Mouse (Mus musculus) heart, embryonic 10.5 days (tissue): Measurements from ENCODE around the gene Agbl4. TPM values are rescaled to one million over a fixed set of nuclear protein-coding genes. Genes with fewer than 3 reads are reported as not detected.

Source experiments
- DNase-seq: peaks from one replicate; pipeline ENCODE4 v3.0.0-alpha.2; 2017; ENCODE audit warnings: low spot score
- H3K27ac ChIP-seq: fragments of 300-500 bp; sonication (generic); 2 replicates; pipeline ENCODE4 v1.5.1; 2016; ENCODE audit warnings: mild to moderate bottlenecking
- H3K27me3 ChIP-seq: fragments of 300-500 bp; sonication (generic); 2 replicates; pipeline ENCODE4 v1.6.1; 2016; ENCODE audit warnings: mild to moderate bottlenecking; ENCODE audit not compliant: poor library complexity, insufficient read depth, severe bottlenecking
- H3K36me3 ChIP-seq: fragments of 300-500 bp; sonication (generic); 2 replicates; pipeline ENCODE4 v1.6.1; 2016; ENCODE audit warnings: mild to moderate bottlenecking, moderate library complexity
- H3K4me1 ChIP-seq: fragments of 300-500 bp; sonication (generic); 2 replicates; pipeline ENCODE4 v1.6.1; 2016; ENCODE audit warnings: mild to moderate bottlenecking
- H3K4me3 ChIP-seq: fragments of 300-500 bp; sonication (generic); 2 replicates; pipeline ENCODE4 v1.5.1; 2016; ENCODE audit warnings: mild to moderate bottlenecking, moderate library complexity
- H3K9me3 ChIP-seq: fragments of 300-500 bp; sonication (generic); 2 replicates; pipeline ENCODE4 v1.6.1; 2016; ENCODE audit warnings: mild to moderate bottlenecking, moderate library complexity
- WGBS: fragments of 180-500 bp; shearing (Covaris S2); methylation state at CpG from one replicate; pipeline ENCODE4 v1.1.7; 2016; 5-methylcytosine and 5-hydroxymethylcytosine counted together
- polyA plus RNA-seq: library from polyadenylated mRNA; unstranded; fragments of >200 nt; fragmentation: Nextera tagmentation; extraction: Ambion mirVana; gene quantifications from 2 replicates; pipeline ENCODE4 v1.2.1, GENCODE M21; 2016

The Agbl4 gene
- polyA plus RNA-seq, 1 experiment from 2014 or later = 0.23 TPM

- H3K9me3 ChIP-seq = no peaks in the 10 kb centered on the region
- H3K27me3 ChIP-seq = no peaks in the 10 kb centered on the region
- no peak overlapping the region for H3K4me3 ChIP-seq
- no peaks in the 10 kb centered on the region for H3K36me3 ChIP-seq
- no peaks in the 10 kb centered on the region for H3K4me1 ChIP-seq
- H3K27ac ChIP-seq = no peak overlapping the region
- 84% methylated on average over 3 of the region's 3 CpGs for WGBS
- no peak for DNase-seq
These were observed 980.6 kb downstream of the Agbl4 start for GRCm38 (mm10) chr4:111378071-111378470.

GRCm38 (mm10) chr4:111383101-111383500, 985.6 kb downstream of the Agbl4 start:
- Histone ChIP-seq H3K4me1 (no peaks in the 10 kb centered on the region), H3K27me3 (no peaks in the 10 kb centered on the region), H3K27ac (no peak overlapping the region), H3K9me3 (no peaks in the 10 kb centered on the region), H3K36me3 (no peaks in the 10 kb centered on the region), H3K4me3 (no peak overlapping the region)
- 85% methylated on average over 2 of the region's 2 CpGs for WGBS
- DNase-seq = no peak

DNA sequence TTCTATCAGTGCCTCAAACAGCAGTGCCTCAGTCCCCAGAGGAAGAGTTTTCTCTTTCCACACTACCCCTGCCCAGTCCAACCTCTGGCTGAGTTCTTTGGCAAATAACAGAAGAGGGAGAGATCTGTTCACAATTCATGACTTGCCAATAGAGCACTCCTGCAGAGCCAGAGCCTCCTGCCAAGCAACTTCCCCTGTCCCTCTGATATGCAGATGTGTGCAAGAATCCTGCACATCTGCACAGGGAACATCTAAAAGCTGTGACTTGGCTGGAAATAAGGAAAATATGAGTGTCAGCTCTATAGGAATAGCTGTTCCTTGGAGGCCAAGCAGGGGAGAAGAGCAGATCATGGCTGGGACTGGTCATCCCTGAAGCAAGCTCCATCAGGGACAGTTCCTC, 993.3 kb downstream of the Agbl4 start:
- Histone ChIP-seq H3K27ac (no peak overlapping the region), H3K4me3 (no peak overlapping the region), H3K36me3 (no peaks in the 10 kb centered on the region), H3K9me3 (no peaks in the 10 kb centered on the region), H3K4me1 (no peaks in the 10 kb centered on the region), H3K27me3 (no peaks in the 10 kb centered on the region)
- DNase-seq = no peak

- no peak for DNase-seq
- no peaks in the 10 kb centered on the region for H3K4me1 ChIP-seq
- no peak overlapping the region for H3K4me3 ChIP-seq
- H3K27me3 ChIP-seq = no peaks in the 10 kb centered on the region
- no peaks in the 10 kb centered on the region for H3K9me3 ChIP-seq
- H3K36me3 ChIP-seq = no peaks in the 10 kb centered on the region
- no peak overlapping the region for H3K27ac ChIP-seq
These were observed 1002.3 kb downstream of the Agbl4 start for GRCm38 (mm10) chr4:111399784-111400183.

DNA sequence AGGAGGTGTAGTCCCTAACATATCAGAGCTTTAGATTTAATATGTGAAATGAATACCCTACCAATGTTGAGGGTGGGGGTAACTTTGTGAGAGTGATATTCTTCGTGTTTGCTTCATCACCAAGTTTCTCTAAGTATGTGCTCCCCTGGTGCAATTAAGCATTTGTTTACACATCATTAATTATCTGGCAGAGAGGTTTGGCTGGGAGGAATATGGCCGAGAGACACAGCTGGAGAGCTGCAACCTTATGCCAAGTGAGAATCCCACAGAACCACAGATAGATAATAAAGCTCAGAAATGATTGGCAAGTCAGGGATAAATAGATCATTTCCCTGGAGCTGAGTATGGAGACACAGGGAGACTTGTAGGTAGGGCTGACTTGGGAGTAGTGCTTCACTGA, 1003.2 kb downstream of the Agbl4 start:
- Histone ChIP-seq H3K4me1 (no peaks in the 10 kb centered on the region), H3K36me3 (no peaks in the 10 kb centered on the region), H3K27me3 (no peaks in the 10 kb centered on the region), H3K9me3 (no peaks in the 10 kb centered on the region), H3K27ac (no peak overlapping the region), H3K4me3 (no peak overlapping the region)
- DNase-seq = no peak
- 50% methylated on average over 2 of the region's 2 CpGs for WGBS

- Histone ChIP-seq H3K9me3 (no peaks in the 10 kb centered on the region), H3K4me3 (no peak overlapping the region), H3K4me1 (no peaks in the 10 kb centered on the region), H3K27me3 (no peaks in the 10 kb centered on the region), H3K36me3 (no peaks in the 10 kb centered on the region), H3K27ac (no peak overlapping the region)
- WGBS = 50% methylated on average over 1 of the region's 1 CpGs
- no peak for DNase-seq
These were observed 1005.8 kb downstream of the Agbl4 start for GRCm38 (mm10) chr4:111403243-111403642.

DNA sequence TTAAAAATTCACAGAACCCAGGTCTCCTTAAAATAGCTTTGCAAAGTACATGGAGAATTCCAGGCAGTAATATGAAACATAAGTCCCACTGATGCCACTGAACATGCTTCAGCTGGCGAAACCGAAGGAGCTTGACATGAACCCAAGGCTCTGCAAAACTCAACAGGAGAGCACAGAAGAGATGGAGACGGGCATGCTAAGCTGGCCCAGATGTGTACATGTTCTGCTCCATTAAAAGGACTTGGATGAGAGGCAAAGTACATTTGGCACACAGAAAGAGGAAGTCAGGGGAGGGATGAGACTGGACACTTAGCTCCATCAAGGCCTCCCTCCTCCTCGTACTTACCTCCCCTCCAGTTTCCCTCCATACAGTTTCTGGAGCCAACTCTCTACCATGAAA, 1013.3 kb downstream of the Agbl4 start:
- no peak for DNase-seq
- no peak overlapping the region for H3K27ac ChIP-seq
- H3K36me3 ChIP-seq = no peaks in the 10 kb centered on the region
- H3K4me1 ChIP-seq = peaks cover 4% of the 10 kb centered on the region; the same call in 1 of the 2 replicates
- H3K9me3 ChIP-seq = no peaks in the 10 kb centered on the region
- no peaks in the 10 kb centered on the region for H3K27me3 ChIP-seq
- 87% methylated on average over 4 of the region's 4 CpGs for WGBS
- H3K4me3 ChIP-seq = no peak overlapping the region

GRCm38 (mm10) chr4:111414399-111414798, 1016.9 kb downstream of the Agbl4 start:
- peak overlapping the region; percentile 79 for H3K4me3 ChIP-seq
- no peak for DNase-seq
- peaks cover 16% of the 10 kb centered on the region; the same call in 1 of the 2 replicates for H3K36me3 ChIP-seq
- H3K9me3 ChIP-seq = no peaks in the 10 kb centered on the region
- peak overlapping the region; percentile 94 for H3K27ac ChIP-seq
- WGBS = 3% methylated on average over 6 of the region's 6 CpGs
- peaks cover 13% of the 10 kb centered on the region; the same call in 1 of the 2 replicates for H3K4me1 ChIP-seq
- H3K27me3 ChIP-seq = no peaks in the 10 kb centered on the region

DNA sequence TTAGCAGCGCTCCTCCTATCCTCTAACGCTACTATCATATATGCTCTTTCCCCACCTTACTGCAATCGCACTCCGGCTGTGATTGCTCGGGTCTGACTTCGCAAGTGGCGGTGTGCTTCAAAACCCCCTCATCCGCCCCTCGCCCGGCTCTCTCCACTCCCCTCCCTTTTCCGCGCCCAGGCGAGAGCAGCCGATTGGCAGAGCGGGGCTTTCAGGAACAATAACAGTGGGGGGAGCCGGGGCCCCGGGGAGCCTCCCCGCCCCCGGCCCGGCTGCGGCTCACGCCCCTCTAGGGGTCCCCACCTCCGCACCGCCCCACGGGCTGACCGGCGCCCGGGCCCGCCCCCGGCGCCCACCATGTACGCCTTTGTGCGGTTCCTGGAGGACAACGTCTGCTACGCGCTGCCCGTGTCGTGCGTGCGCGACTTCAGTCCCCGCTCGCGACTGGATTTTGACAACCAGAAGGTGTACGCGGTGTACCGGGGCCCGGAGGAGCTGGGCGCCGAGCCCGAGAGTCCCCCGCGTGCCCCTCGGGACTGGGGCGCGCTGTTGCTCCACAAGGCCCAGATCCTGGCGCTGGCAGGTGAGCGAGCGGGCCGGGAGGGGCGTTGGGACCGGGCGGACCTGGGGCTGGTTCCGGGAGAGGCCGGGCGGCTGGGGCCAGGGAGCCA, 1017.5 kb downstream of the Agbl4 start, which contains the start of gene Bend5:
TSS of gene Bend5 (plus strand) at position 189 of the 671 bp plus-strand sequence.
- Histone ChIP-seq H3K27me3 (no peaks in the 10 kb centered on the region), H3K4me1 (peaks cover 13% of the 10 kb centered on the region; the same call in 1 of the 2 replicates), H3K36me3 (peaks cover 19% of the 10 kb centered on the region; the same call in 1 of the 2 replicates), H3K9me3 (no peaks in the 10 kb centered on the region), H3K27ac (peak within 1 kb of the TSS; percentile 94), H3K4me3 (peak within 1 kb of the TSS; percentile 79)
- under 1% methylated on average over 66 of the region's 66 CpGs for WGBS
- DNase-seq = peak; percentile 93

DNA sequence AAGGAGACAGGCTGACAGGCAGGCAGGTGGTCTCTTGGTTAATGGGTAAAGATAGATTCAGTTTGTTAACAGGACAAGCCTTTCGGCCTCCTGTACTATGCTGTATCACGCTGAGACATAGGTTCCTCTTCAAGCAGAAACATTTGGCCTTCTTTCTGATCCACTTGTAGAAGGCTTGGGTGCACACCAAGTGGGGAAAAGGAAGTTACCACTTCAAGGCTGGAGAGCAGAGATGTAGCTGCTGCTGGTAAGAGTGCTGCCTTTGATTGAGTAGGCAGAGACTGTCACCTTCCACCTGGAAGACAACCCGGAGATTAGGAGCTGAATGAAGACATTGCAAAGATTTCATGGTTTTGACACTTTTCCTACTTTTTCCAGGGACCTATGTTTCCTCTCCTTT, 1018.7 kb downstream of the Agbl4 start:
- H3K27ac ChIP-seq = no peak overlapping the region
- H3K4me1 ChIP-seq = peaks cover 13% of the 10 kb centered on the region; the same call in 1 of the 2 replicates
- H3K4me3 ChIP-seq = peak overlapping the region; percentile 79
- peaks cover 19% of the 10 kb centered on the region; the same call in 1 of the 2 replicates for H3K36me3 ChIP-seq
- H3K27me3 ChIP-seq = no peaks in the 10 kb centered on the region
- no peaks in the 10 kb centered on the region for H3K9me3 ChIP-seq
- WGBS = 68% methylated on average over 3 of the region's 3 CpGs
- no peak for DNase-seq

GRCm38 (mm10) chr4:111416551-111416950, 1019.1 kb downstream of the Agbl4 start:
- WGBS = 55% methylated on average over 3 of the region's 3 CpGs
- H3K27me3 ChIP-seq = no peaks in the 10 kb centered on the region
- no peak for DNase-seq
- no peak overlapping the region for H3K27ac ChIP-seq
- H3K36me3 ChIP-seq = peaks cover 19% of the 10 kb centered on the region; the same call in 1 of the 2 replicates
- H3K4me3 ChIP-seq = no peak overlapping the region
- H3K4me1 ChIP-seq = peaks cover 13% of the 10 kb centered on the region; the same call in 1 of the 2 replicates
- H3K9me3 ChIP-seq = no peaks in the 10 kb centered on the region

- Histone ChIP-seq H3K4me1 (peaks cover 22% of the 10 kb centered on the region; the same call in 1 of the 2 replicates), H3K27me3 (no peaks in the 10 kb centered on the region), H3K36me3 (peaks cover 19% of the 10 kb centered on the region; the same call in 1 of the 2 replicates), H3K4me3 (no peak overlapping the region), H3K9me3 (no peaks in the 10 kb centered on the region), H3K27ac (no peak overlapping the region)
- DNase-seq = no peak
- 93% methylated on average over 5 of the region's 5 CpGs for WGBS
These were observed 1020.3 kb downstream of the Agbl4 start for GRCm38 (mm10) chr4:111417716-111418115.

GRCm38 (mm10) chr4:111419476-111419875, 1022.0 kb downstream of the Agbl4 start:
- no peak overlapping the region for H3K4me3 ChIP-seq
- H3K9me3 ChIP-seq = no peaks in the 10 kb centered on the region
- DNase-seq = no peak
- peaks cover 19% of the 10 kb centered on the region; the same call in 1 of the 2 replicates for H3K36me3 ChIP-seq
- 69% methylated on average over 1 of the region's 1 CpGs for WGBS
- no peaks in the 10 kb centered on the region for H3K27me3 ChIP-seq
- H3K27ac ChIP-seq = no peak overlapping the region
- H3K4me1 ChIP-seq = peaks cover 22% of the 10 kb centered on the region; the same call in 1 of the 2 replicates
